Mouse (Mus musculus) midbrain, embryonic 12.5 days (tissue): ENCODE measurements around the gene Hnrnpf. TPM values are rescaled to one million over a fixed set of nuclear protein-coding genes. Genes with fewer than 3 reads are reported as not detected.

Experiments used
- ATAC-seq: fragments of 200-750 bp; cut with Nextera tagmentation; 2 replicates; pipeline ENCODE4 v1.8.0; 2017; ENCODE audit warnings: low read depth, moderate TSS enrichment, moderate library complexity; ENCODE audit not compliant: low FRiP score
- H3K27ac ChIP-seq: fragments of 300-500 bp; sonication (generic); replicated peaks from 2 replicates; pipeline ENCODE4 v1.5.1; 2016; ENCODE audit warnings: mild to moderate bottlenecking
- H3K27me3 ChIP-seq: fragments of 300-500 bp; sonication (generic); 2 replicates; pipeline ENCODE4 v1.6.1; 2016; ENCODE audit warnings: mild to moderate bottlenecking
- H3K36me3 ChIP-seq: fragments of 300-500 bp; sonication (generic); 2 replicates; pipeline ENCODE4 v1.6.1; 2016
- H3K4me1 ChIP-seq: fragments of 300-500 bp; sonication (generic); 2 replicates; pipeline ENCODE4 v1.6.1; 2016
- H3K4me2 ChIP-seq: fragments of 300-500 bp; sonication (generic); replicated peaks from 2 replicates; pipeline ENCODE4 v1.6.1; 2016; ENCODE audit warnings: mild to moderate bottlenecking, moderate library complexity
- H3K4me3 ChIP-seq: fragments of 300-500 bp; sonication (generic); 2 replicates; pipeline ENCODE4 v1.5.1; 2016; ENCODE audit warnings: mild to moderate bottlenecking
- H3K9ac ChIP-seq: fragments of 300-500 bp; sonication (generic); replicated peaks from 2 replicates; pipeline ENCODE4 v1.6.1; 2016; ENCODE audit warnings: mild to moderate bottlenecking, moderate library complexity
- H3K9me3 ChIP-seq: fragments of 300-500 bp; sonication (generic); 2 replicates; pipeline ENCODE4 v1.6.1; 2016; ENCODE audit warnings: mild to moderate bottlenecking
- WGBS: fragments of 180-500 bp; shearing (Covaris S2); methylation state at CpG from one replicate; pipeline ENCODE4 v1.1.7; 2016; 5-methylcytosine and 5-hydroxymethylcytosine counted together
- polyA plus RNA-seq: library from polyadenylated mRNA; unstranded; fragments of >200 nt; fragmentation: Nextera tagmentation; extraction: Ambion mirVana; gene quantifications from 2 replicates; pipeline ENCODE4 v1.2.1, GENCODE M21; 2016

The Hnrnpf gene
- polyA plus RNA-seq, 1 experiment from 2014 or later, result 521 TPM

- Histone ChIP-seq H3K9ac (peak overlapping the region; percentile 64), H3K36me3 (no peaks in the 10 kb centered on the region), H3K27me3 (no peaks in the 10 kb centered on the region), H3K9me3 (no peaks in the 10 kb centered on the region), H3K4me2 (peak overlapping the region; percentile 66), H3K4me1 (peaks cover 10% of the 10 kb centered on the region; the same call in 1 of the 2 replicates), H3K4me3 (peak overlapping the region; percentile 50), H3K27ac (peak overlapping the region; percentile 97)
- ATAC-seq, result no peak; the same call in 1 of the 2 replicates
- 12% methylated on average over 26 of the region's 26 CpGs for WGBS
Observed at GRCm38 (mm10) chr6:117878700-117879407, 21.3 kb upstream of the Hnrnpf start.

- Histone ChIP-seq H3K4me2 (peak overlapping the region; percentile 66), H3K9me3 (no peaks in the 10 kb centered on the region), H3K4me3 (peak overlapping the region; percentile 50), H3K27ac (peak overlapping the region; percentile 97), H3K27me3 (no peaks in the 10 kb centered on the region), H3K4me1 (peaks cover 10% of the 10 kb centered on the region; the same call in 1 of the 2 replicates), H3K36me3 (no peaks in the 10 kb centered on the region), H3K9ac (peak overlapping the region; percentile 64)
- WGBS, result under 1% methylated on average over 67 of the region's 67 CpGs
- ATAC-seq, result peak; percentile 94
Observed at GRCm38 (mm10) chr6:117879408-117880115, 20.6 kb upstream of the Hnrnpf start.

- 52% methylated on average over 3 of the region's 3 CpGs for WGBS
- Histone ChIP-seq H3K27me3 (no peaks in the 10 kb centered on the region), H3K9me3 (no peaks in the 10 kb centered on the region), H3K27ac (peak overlapping the region; percentile 97; the same call in 1 of the 2 replicates), H3K4me3 (peak overlapping the region; percentile 50), H3K4me2 (peak overlapping the region; percentile 66), H3K4me1 (peaks cover 10% of the 10 kb centered on the region; the same call in 1 of the 2 replicates), H3K36me3 (no peaks in the 10 kb centered on the region), H3K9ac (peak overlapping the region; percentile 64; the same call in 1 of the 2 replicates)
- ATAC-seq, result no peak
Observed at GRCm38 (mm10) chr6:117880394-117880838, 19.7 kb upstream of the Hnrnpf start.

- no peaks in the 10 kb centered on the region for H3K36me3 ChIP-seq
- no peaks in the 10 kb centered on the region for H3K27me3 ChIP-seq
- no peak overlapping the region for H3K27ac ChIP-seq
- H3K4me1 ChIP-seq, result peaks cover 10% of the 10 kb centered on the region; the same call in 1 of the 2 replicates
- 46% methylated on average over 7 of the region's 7 CpGs for WGBS
- no peak overlapping the region for H3K4me2 ChIP-seq
- no peak for ATAC-seq
- H3K4me3 ChIP-seq, result no peak overlapping the region
- no peaks in the 10 kb centered on the region for H3K9me3 ChIP-seq
- H3K9ac ChIP-seq, result no peak overlapping the region
Observed at GRCm38 (mm10) chr6:117881229-117881628, 18.9 kb upstream of the Hnrnpf start.

- no peak overlapping the region for H3K4me3 ChIP-seq
- peaks cover 10% of the 10 kb centered on the region; the same call in 1 of the 2 replicates for H3K4me1 ChIP-seq
- H3K36me3 ChIP-seq, result no peaks in the 10 kb centered on the region
- H3K4me2 ChIP-seq, result no peak overlapping the region
- no peak for ATAC-seq
- H3K9ac ChIP-seq, result no peak overlapping the region
- 74% methylated on average over 7 of the region's 7 CpGs for WGBS
- H3K27me3 ChIP-seq, result no peaks in the 10 kb centered on the region
- H3K27ac ChIP-seq, result no peak overlapping the region
- no peaks in the 10 kb centered on the region for H3K9me3 ChIP-seq
Observed at GRCm38 (mm10) chr6:117881997-117882396, 18.1 kb upstream of the Hnrnpf start.

- Histone ChIP-seq H3K4me1 (peaks cover 8% of the 10 kb centered on the region; the same call in 1 of the 2 replicates), H3K36me3 (no peaks in the 10 kb centered on the region), H3K4me3 (no peak overlapping the region), H3K9ac (no peak overlapping the region), H3K27ac (no peak overlapping the region), H3K27me3 (peaks cover 3% of the 10 kb centered on the region; the same call in 1 of the 2 replicates), H3K9me3 (no peaks in the 10 kb centered on the region), H3K4me2 (no peak overlapping the region)
- no peak for ATAC-seq
- WGBS, result 87% methylated on average over 2 of the region's 2 CpGs
Observed at GRCm38 (mm10) chr6:117885943-117886342, 14.2 kb upstream of the Hnrnpf start.

GRCm38 (mm10) chr6:117888032-117888431 is 12.1 kb upstream of the Hnrnpf start:
- Histone ChIP-seq H3K4me1 (0 out of 2 replicates have a peak, but pooled peaks cover 3% of the 10 kb centered on the region), H3K9me3 (no peaks in the 10 kb centered on the region), H3K9ac (no peak overlapping the region), H3K36me3 (no peaks in the 10 kb centered on the region), H3K4me3 (no peak overlapping the region), H3K27me3 (peaks cover 3% of the 10 kb centered on the region; the same call in 1 of the 2 replicates), H3K27ac (no peak overlapping the region), H3K4me2 (no peak overlapping the region)
- no peak for ATAC-seq
- WGBS, result 69% methylated on average over 1 of the region's 1 CpGs

GRCm38 (mm10) chr6:117888642-117889096 is 11.5 kb upstream of the Hnrnpf start:
- Histone ChIP-seq H3K4me1 (0 out of 2 replicates have a peak, but pooled peaks cover 3% of the 10 kb centered on the region), H3K27ac (no peak overlapping the region), H3K4me2 (no peak overlapping the region), H3K9me3 (no peaks in the 10 kb centered on the region), H3K36me3 (no peaks in the 10 kb centered on the region), H3K4me3 (no peak overlapping the region), H3K27me3 (peaks cover 3% of the 10 kb centered on the region; the same call in 1 of the 2 replicates), H3K9ac (no peak overlapping the region)
- no peak for ATAC-seq
- 60% methylated on average over 2 of the region's 2 CpGs for WGBS

GRCm38 (mm10) chr6:117890257-117890656 is 9.9 kb upstream of the Hnrnpf start:
- H3K4me1 ChIP-seq, result 0 out of 2 replicates have a peak, but pooled peaks cover 3% of the 10 kb centered on the region
- no peak overlapping the region for H3K27ac ChIP-seq
- no peak for ATAC-seq
- no peaks in the 10 kb centered on the region for H3K9me3 ChIP-seq
- H3K4me2 ChIP-seq, result no peak overlapping the region
- peaks cover 3% of the 10 kb centered on the region; the same call in 1 of the 2 replicates for H3K27me3 ChIP-seq
- no peak overlapping the region for H3K9ac ChIP-seq
- 81% methylated on average over 6 of the region's 6 CpGs for WGBS
- no peak overlapping the region for H3K4me3 ChIP-seq
- no peaks in the 10 kb centered on the region for H3K36me3 ChIP-seq

GRCm38 (mm10) chr6:117891369-117892160 is 8.6 kb upstream of the Hnrnpf start:
- Histone ChIP-seq H3K4me3 (no peak overlapping the region), H3K4me2 (no peak overlapping the region), H3K9me3 (no peaks in the 10 kb centered on the region), H3K4me1 (0 out of 2 replicates have a peak, but pooled peaks cover 3% of the 10 kb centered on the region), H3K36me3 (no peaks in the 10 kb centered on the region), H3K9ac (no peak overlapping the region), H3K27me3 (peaks cover 3% of the 10 kb centered on the region; the same call in 1 of the 2 replicates), H3K27ac (no peak overlapping the region)
- 68% methylated on average over 14 of the region's 14 CpGs for WGBS
- ATAC-seq, result no peak

- no peak overlapping the region for H3K4me2 ChIP-seq
- H3K4me3 ChIP-seq, result no peak overlapping the region
- no peak overlapping the region for H3K9ac ChIP-seq
- no peaks in the 10 kb centered on the region for H3K9me3 ChIP-seq
- no peak for ATAC-seq
- no peaks in the 10 kb centered on the region for H3K36me3 ChIP-seq
- H3K27me3 ChIP-seq, result peaks cover 3% of the 10 kb centered on the region; the same call in 1 of the 2 replicates
- no peak overlapping the region for H3K27ac ChIP-seq
- WGBS, result 67% methylated on average over 3 of the region's 3 CpGs
- 0 out of 2 replicates have a peak, but pooled peaks cover 3% of the 10 kb centered on the region for H3K4me1 ChIP-seq
Observed at GRCm38 (mm10) chr6:117892386-117892785, 7.7 kb upstream of the Hnrnpf start.
